In the genomic region with DNA sequence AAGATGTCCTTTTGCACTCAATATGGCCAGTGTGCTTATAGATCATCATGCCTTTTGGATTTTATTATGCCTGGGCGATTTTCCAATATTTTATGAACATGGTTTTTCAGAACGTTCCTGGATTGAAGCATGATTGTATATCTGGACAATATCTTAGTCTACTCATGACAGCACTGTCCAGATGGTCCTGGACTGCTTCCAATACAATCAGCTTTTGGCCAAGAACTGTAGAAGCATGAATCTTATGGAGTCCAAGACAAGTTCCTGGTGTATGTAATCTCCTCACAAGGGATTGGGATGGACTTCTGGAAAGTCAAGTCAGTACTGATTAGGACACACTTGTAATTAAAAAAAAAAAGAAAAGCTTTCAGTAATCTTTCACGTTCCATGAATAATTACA, we compare ENCODE assay signal across 17 mouse cellular contexts.
A peak's percentile ranks its signal among the peaks of the same experiment; 100 is the strongest.
DNase-seq lines count a peak whose midpoint lies in the region; ATAC-seq and TF ChIP-seq lines count a peak whose summit lies in the region.
"Had no signal": no experiment of that assay in that cellular context is flagged by ENCODE, and none has a peak within 500 bp of the region (broad histone marks: within the 10 kb centered on the region; RNA-seq: fewer than 3 reads in every experiment).

No protein-coding gene starts in this region.

- no peak for TF ChIP-seq CTCF in forebrain, postnatal 0 days (IDR thresholded peaks at IDR 0.05; ENCODE audit: low read depth)
- TF ChIP-seq CTCF in kidney, postnatal 0 days (IDR thresholded peaks at IDR 0.05; ENCODE audit: low read depth) = no peak
- TF ChIP-seq CTCF in midbrain, postnatal 0 days (IDR thresholded peaks at IDR 0.05) = no peak

- WGBS in forebrain, postnatal 0 days = 68% methylated on average over 3 of the region's 3 CpGs
- WGBS in forebrain, embryonic 14.5 days = 74% methylated on average over 3 of the region's 3 CpGs
- WGBS in kidney, postnatal 0 days = 59% methylated on average over 3 of the region's 3 CpGs
- WGBS in midbrain, postnatal 0 days = 70% methylated on average over 3 of the region's 3 CpGs
- 76% methylated on average over 3 of the region's 3 CpGs for WGBS in midbrain, embryonic 11.5 days

- H3K4me1 ChIP-seq in forebrain, postnatal 0 days (ENCODE audit: insufficient read depth) = no peaks in the 10 kb centered on the region
- H3K4me1 ChIP-seq in forebrain, embryonic 14.5 days (ENCODE audit: control insufficient read depth, insufficient read depth, low read length) = no peaks in the 10 kb centered on the region
- H3K4me1 ChIP-seq in kidney, postnatal 0 days (replicated peaks; ENCODE audit: insufficient read depth, low read length) = no peaks in the 10 kb centered on the region
- no peaks in the 10 kb centered on the region for H3K4me1 ChIP-seq in midbrain, postnatal 0 days (ENCODE audit: insufficient read depth, low read length)
- no peaks in the 10 kb centered on the region for H3K4me1 ChIP-seq in midbrain, embryonic 11.5 days (ENCODE audit: control insufficient read depth, insufficient read depth, low read length)
- H3K4me1 ChIP-seq: midbrain, embryonic 13.5 days had no signal

- H3K27me3 ChIP-seq in forebrain, postnatal 0 days (ENCODE audit: insufficient read depth, low read length) = no peaks in the 10 kb centered on the region
- no peaks in the 10 kb centered on the region for H3K27me3 ChIP-seq in forebrain, embryonic 14.5 days (replicated peaks; ENCODE audit: control insufficient read depth, insufficient read depth, low read length)
- H3K27me3 ChIP-seq in kidney, postnatal 0 days (ENCODE audit: insufficient read depth, low read length) = no peaks in the 10 kb centered on the region
- no peaks in the 10 kb centered on the region for H3K27me3 ChIP-seq in midbrain, postnatal 0 days (ENCODE audit: insufficient read depth, low read length)
- H3K27me3 ChIP-seq in midbrain, embryonic 11.5 days (ENCODE audit: control insufficient read depth, insufficient read depth, low read length) = no peaks in the 10 kb centered on the region
- H3K27me3 ChIP-seq: midbrain, embryonic 13.5 days had no signal

- H3K36me3 ChIP-seq in forebrain, postnatal 0 days (ENCODE audit: insufficient read depth) = no peaks in the 10 kb centered on the region
- no peaks in the 10 kb centered on the region for H3K36me3 ChIP-seq in forebrain, embryonic 14.5 days (ENCODE audit: control insufficient read depth, insufficient read depth, low read length)
- no peaks in the 10 kb centered on the region for H3K36me3 ChIP-seq in kidney, postnatal 0 days (ENCODE audit: insufficient read depth, low read length)
- no peaks in the 10 kb centered on the region for H3K36me3 ChIP-seq in midbrain, postnatal 0 days (ENCODE audit: insufficient read depth, low read length)
- no peaks in the 10 kb centered on the region for H3K36me3 ChIP-seq in midbrain, embryonic 11.5 days (ENCODE audit: control insufficient read depth, insufficient read depth, low read length)
- H3K36me3 ChIP-seq: midbrain, embryonic 13.5 days had no signal

- peak; percentile 1 for DNase-seq in forebrain, postnatal 0 days
- no peak for DNase-seq in forebrain, embryonic 14.5 days (ENCODE audit: low spot score)
- DNase-seq in kidney, postnatal 0 days (ENCODE audit: low spot score) = peak; percentile 18
- no peak for DNase-seq in kidney, postnatal 14 days
- DNase-seq in midbrain, postnatal 0 days (ENCODE audit: low spot score) = peak; percentile 17
- no peak for DNase-seq in midbrain, embryonic 11.5 days (ENCODE audit: low spot score, missing footprints)
- DNase-seq in thymus, adult 18-20 months = no peak
- DNase-seq: adrenal gland, adult 2 months; cerebellum, adult 11 months; gastrocnemius, postnatal 36 days; heart, adult 2 months; heart, postnatal 36 days; kidney, postnatal 36 days; thymus, postnatal 25 days had no signal

- no peaks in the 10 kb centered on the region for H3K9me3 ChIP-seq in forebrain, postnatal 0 days (ENCODE audit: low read length)
- no peaks in the 10 kb centered on the region for H3K9me3 ChIP-seq in forebrain, embryonic 14.5 days (replicated peaks; ENCODE audit: control insufficient read depth, low read length)
- no peaks in the 10 kb centered on the region for H3K9me3 ChIP-seq in kidney, postnatal 0 days (replicated peaks; ENCODE audit: low read length)
- H3K9me3 ChIP-seq in midbrain, postnatal 0 days (ENCODE audit: low read length) = no peaks in the 10 kb centered on the region
- no peaks in the 10 kb centered on the region for H3K9me3 ChIP-seq in midbrain, embryonic 11.5 days (ENCODE audit: control insufficient read depth, low read length)
- H3K9me3 ChIP-seq: midbrain, embryonic 13.5 days had no signal

- no peak overlapping the region for H3K27ac ChIP-seq in forebrain, postnatal 0 days (ENCODE audit: low read depth, low read length)
- H3K27ac ChIP-seq in forebrain, embryonic 14.5 days (ENCODE audit: low read depth, low read length) = no peak overlapping the region
- no peak overlapping the region for H3K27ac ChIP-seq in kidney, postnatal 0 days
- no peak overlapping the region for H3K27ac ChIP-seq in midbrain, postnatal 0 days (ENCODE audit: low read depth, low read length)
- no peak overlapping the region for H3K27ac ChIP-seq in midbrain, embryonic 11.5 days (ENCODE audit: low read depth, low read length)
- H3K27ac ChIP-seq: heart, adult 2 months; hindbrain, embryonic 14.5 days; midbrain, embryonic 13.5 days had no signal

- H3K4me3 ChIP-seq in forebrain, postnatal 0 days (ENCODE audit: low read depth, low read length) = no peak overlapping the region
- no peak overlapping the region for H3K4me3 ChIP-seq in forebrain, embryonic 14.5 days (ENCODE audit: low read depth, low read length)
- H3K4me3 ChIP-seq in kidney, postnatal 0 days (replicated peaks; ENCODE audit: low read depth, low read length) = no peak overlapping the region
- H3K4me3 ChIP-seq in midbrain, postnatal 0 days (ENCODE audit: low read depth, low read length) = no peak overlapping the region
- H3K4me3 ChIP-seq in midbrain, embryonic 11.5 days (ENCODE audit: low read depth, low read length) = no peak overlapping the region
- H3K4me3 ChIP-seq: heart, adult 2 months; midbrain, embryonic 13.5 days had no signal

- H3K9ac ChIP-seq in forebrain, postnatal 0 days = no peak overlapping the region
- H3K9ac ChIP-seq in forebrain, embryonic 14.5 days (ENCODE audit: low read length) = no peak overlapping the region
- no peak overlapping the region for H3K9ac ChIP-seq in kidney, postnatal 0 days (ENCODE audit: low read depth, low read length)
- no peak overlapping the region for H3K9ac ChIP-seq in midbrain, postnatal 0 days (replicated peaks; ENCODE audit: low read length, poor library complexity, severe bottlenecking)
- no peak overlapping the region for H3K9ac ChIP-seq in midbrain, embryonic 11.5 days (ENCODE audit: low read length)
- H3K9ac ChIP-seq: hindbrain, embryonic 14.5 days; midbrain, embryonic 13.5 days had no signal

- H3K4me2 ChIP-seq in forebrain, postnatal 0 days (ENCODE audit: low read depth) = no peak overlapping the region
- H3K4me2 ChIP-seq in forebrain, embryonic 14.5 days (ENCODE audit: low read length) = no peak overlapping the region
- H3K4me2 ChIP-seq in kidney, postnatal 0 days (ENCODE audit: low read length) = no peak overlapping the region
- no peak overlapping the region for H3K4me2 ChIP-seq in midbrain, postnatal 0 days (ENCODE audit: low read depth, low read length, poor library complexity, severe bottlenecking)
- no peak overlapping the region for H3K4me2 ChIP-seq in midbrain, embryonic 11.5 days
- H3K4me2 ChIP-seq: hindbrain, embryonic 14.5 days; midbrain, embryonic 13.5 days had no signal

- no peak for ATAC-seq in forebrain, postnatal 0 days
- ATAC-seq in forebrain, embryonic 14.5 days = no peak
- no peak for ATAC-seq in kidney, postnatal 0 days (replicated peaks; ENCODE audit: low FRiP score, low read depth)
- ATAC-seq in midbrain, postnatal 0 days (ENCODE audit: low FRiP score) = no peak
- ATAC-seq in midbrain, embryonic 11.5 days (ENCODE audit: low FRiP score) = no peak
- ATAC-seq: midbrain, embryonic 13.5 days; Patski had no signal

Comparison
In these comparisons a context has a peak if more than half of its experiments do, and no peak if none do; other contexts are left out.
1. DNase-seq: peak in forebrain, postnatal 0 days (single experiment), kidney, postnatal 0 days (single experiment) and midbrain, postnatal 0 days (single experiment); none in forebrain, embryonic 14.5 days (single experiment), kidney, postnatal 14 days (single experiment), midbrain, embryonic 11.5 days (single experiment) and thymus, adult 18-20 months (0 of 2).